Mouse (Mus musculus) kidney, postnatal 36 days (tissue): ENCODE data around the gene 2310034G01Rik.

ENCODE experiments used
- DNase-seq, 2 experiments: peaks; one replicate each; pipeline ENCODE4 v3.0.0; 2021 to 2022; ENCODE audit warnings: mixed read lengths in 2 of 2

2310034G01Rik gene

DNA sequence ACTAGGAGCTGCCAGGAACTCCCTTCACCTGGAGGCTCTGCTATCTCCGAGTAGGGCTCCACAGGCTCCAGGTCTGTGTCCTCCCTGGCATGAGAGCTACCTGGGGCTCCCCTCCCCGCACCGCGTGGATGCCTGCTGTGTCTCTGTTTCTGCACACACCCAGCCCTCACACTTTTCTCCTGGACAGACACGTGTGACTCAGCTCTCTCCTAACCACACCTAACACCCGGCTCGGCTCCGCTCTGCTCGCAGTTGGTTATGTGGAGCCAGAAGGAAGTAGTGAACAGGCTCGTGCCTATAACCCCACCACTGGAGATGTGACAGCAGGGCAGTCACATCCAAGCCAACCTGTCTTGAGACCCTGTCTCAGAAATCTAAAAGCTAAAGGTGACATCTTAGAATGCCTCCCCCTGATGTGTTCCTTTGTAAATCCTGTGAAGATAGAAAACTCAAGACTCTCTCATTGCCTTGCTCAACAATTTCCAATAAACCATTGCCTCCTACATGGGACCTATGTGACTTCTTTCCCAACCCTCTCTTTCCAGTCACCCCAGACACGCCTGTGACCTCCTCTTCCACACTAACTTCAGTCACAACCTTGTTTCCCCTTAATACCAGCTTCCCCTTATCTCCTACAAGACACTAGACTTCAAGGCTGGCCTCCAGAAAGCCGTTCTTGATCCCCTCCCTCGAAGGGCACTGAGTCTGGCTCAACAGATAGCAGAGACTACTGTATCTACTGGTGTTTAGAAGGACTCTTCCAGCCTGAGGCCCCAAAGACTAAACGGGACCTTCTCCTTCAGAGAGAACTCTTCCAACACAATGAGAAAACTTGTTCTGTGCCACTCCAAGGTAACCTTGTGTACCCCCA lies 35.0 kb downstream of the 2310034G01Rik start:
- peak in 1 of 2 experiments; percentile 2 for DNase-seq

DNA sequence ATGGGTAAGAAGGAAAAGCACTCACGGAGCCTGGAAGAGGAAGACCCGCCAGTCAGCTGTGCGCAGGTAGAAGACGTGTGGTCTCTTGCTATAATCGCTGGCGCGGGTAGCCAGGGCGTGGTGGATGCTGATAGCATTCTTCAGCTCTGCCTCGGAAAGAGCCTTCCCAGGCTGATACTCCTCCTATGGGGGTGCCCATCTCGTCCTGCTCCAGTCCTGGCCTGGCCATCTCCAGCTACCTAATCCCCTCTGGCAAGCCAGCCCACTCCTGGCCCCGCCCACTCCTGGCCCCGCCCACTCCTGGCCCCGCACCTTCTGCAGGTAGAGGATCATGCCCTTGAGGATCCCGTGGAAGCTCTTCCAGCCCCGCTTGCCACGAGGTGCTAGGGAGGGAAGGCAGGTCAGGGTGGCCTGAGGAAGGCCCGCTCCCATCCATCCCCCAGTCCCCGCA lies 35.9 kb downstream of the 2310034G01Rik start:
- peak; percentile 20 to 68 for DNase-seq

DNA sequence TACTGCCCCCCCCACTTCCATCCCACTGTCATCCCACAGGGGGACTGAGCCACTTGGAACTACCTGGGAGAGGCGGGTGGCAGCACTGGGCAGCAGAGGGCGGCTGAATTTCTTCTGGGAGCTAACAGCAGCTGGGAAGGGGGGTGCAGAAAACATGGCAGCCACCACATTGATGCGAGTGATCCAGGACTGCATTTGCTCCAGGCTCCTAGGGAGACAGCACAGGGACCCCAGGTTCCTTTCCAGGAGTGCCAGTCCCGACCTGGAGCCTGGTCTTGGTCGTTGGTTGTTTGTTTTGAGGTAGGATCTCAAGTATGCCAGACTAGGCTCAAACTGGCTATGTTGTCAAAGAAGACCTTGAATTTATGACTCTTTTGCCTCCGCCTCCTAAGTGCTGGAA lies 36.5 kb downstream of the 2310034G01Rik start:
- peak in 1 of 2 experiments; percentile 1 for DNase-seq

DNA sequence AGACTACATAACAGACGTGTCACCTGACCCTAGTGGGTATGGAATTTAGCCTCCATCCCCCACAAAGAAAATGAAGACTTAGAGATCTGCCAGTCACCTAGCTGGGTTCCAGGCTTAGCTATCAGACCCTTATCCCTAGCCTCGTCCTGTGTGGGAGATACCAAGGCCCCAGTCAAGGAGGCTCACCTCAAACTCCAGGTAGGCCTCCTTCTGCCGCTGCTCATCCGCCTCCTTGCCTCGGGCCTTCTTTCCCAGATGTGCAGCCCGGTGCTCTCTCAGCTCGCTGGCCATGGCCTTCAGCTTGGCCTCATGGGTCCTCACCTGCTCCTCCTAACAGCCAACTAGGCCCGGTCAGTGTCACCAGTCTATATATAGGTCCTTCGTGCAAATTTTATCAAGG lies 37.0 kb downstream of the 2310034G01Rik start:
- peak in 1 of 2 experiments; percentile 1 for DNase-seq

DNA sequence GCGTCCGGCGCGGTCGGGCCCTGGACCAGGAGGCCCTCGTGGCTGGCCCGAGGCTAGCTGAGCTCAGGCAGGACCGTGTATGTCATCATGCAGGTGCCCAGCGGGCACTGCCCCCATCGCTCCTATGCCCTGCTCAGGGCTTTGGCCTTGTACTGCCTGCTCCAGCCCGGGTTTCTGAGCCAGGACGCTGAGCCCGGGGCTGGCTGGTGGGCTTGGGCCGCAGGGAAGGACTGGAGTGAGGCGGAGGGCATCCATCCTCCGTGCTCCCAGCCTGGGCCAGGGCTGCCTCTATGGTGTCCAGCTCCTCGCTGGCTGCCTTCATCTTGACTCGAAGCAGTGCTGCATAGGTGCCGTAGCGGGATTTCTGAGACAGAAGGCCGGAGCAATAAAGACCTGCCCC lies 37.5 kb downstream of the 2310034G01Rik start:
- peak in 1 of 2 experiments; percentile 0 for DNase-seq

DNA sequence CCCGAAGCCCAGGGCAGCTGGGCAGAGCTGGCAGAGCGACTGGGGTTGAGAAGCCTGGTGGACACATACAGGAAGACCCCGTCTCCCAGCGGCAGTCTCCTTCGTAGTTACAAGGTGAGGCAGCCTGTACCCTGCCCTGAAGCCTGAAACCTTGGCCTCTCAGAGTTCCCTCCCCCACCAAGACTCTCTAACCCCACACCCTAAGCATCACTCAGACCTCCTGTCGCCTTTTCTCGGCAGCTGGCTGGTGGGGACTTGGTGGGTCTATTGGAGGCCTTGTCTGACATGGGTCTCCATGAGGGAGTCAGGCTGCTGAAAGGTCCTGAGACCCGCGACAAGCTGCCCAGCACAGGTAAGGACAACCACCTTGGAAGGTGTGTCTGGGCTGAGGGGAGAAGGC lies 38.8 kb downstream of the 2310034G01Rik start:
- peak in 1 of 2 experiments; percentile 1 for DNase-seq

DNA sequence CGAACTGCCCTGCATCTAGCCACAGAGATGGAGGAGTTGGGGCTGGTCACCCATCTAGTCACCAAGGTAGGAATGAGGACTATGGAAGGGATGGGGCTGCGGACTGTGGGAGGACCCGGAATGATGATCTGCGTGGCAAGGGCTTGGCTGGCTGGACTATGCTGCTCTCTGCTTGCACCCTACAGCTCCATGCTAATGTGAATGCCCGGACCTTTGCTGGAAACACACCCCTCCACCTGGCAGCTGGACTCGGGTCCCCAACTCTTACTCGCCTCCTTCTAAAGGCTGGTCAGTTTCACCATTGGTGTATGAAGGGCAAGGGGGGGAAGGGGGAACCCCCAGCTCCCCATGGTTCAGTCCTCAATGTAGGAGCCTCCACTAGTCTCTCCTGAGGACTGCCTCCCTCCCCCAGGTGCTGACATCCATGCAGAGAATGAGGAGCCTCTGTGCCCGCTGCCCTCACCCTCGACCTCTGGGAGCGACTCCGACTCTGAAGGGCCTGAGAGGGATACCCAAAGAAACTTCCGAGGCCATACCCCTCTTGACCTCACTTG lies 39.7 kb downstream of the 2310034G01Rik start:
- DNase-seq, result peak in 1 of 2 experiments; percentile 2

DNA sequence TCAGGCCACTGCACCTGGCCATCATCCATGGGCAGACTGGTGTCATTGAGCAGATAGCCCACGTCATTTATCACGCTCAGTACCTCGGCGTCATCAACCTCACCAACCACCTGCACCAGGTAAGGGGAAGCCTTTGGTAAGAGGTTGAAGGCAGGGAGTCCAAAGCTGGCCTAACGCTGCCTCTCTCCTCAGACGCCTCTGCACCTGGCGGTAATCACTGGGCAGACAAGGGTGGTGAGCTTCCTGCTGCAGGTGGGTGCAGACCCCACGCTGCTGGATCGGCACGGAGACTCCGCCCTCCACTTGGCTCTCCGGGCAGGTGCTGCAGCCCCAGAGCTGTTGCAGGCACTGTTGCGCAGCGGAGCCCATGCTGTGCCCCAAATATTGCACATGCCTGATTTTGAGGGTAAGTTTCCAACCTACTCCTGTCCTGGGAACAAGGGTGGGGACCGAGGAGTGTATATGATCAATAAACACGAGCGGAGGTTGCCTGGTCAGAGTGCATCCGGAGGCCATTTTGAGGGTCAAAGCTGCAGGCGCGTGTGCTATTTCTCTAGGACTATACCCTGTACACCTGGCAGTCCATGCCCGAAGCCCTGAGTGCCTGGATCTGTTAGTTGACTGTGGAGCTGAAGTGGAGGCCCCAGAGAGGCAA lies 40.3 kb downstream of the 2310034G01Rik start:
- peak in 1 of 2 experiments; percentile 1 for DNase-seq

DNA sequence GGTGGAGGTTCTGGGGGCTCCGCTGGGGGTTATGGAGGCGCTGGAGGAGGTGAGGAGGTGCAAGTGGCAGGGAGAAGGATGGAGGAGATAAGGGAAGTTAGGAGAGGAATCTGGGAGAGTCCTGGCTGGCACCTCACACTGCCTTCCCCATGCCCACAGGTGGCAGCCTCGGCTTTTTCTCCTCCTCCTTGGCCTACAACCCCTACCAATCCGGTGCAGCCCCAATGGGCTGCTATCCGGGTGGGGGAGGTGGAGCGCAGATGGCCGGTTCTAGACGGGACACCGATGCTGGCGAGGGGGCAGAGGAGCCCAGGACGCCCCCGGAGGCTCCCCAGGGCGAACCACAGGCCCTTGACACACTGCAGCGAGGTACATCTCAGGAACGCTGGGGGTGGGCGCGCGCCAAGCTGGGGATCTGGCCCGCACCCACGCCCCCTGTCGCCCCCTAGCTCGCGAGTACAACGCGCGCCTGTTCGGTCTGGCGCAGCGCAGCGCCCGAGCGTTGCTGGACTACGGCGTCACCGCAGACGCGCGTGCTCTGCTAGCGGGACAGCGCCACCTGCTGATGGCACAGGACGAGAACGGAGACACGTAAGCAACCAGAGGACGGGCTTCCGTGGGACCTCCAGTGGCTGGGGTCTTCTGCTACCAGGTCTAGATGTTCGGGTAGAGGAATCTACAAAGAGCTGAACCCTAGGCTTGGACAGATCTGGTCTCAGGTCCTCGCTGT lies 41.2 kb downstream of the 2310034G01Rik start:
- DNase-seq, result peak; percentile 85 to 96

DNA sequence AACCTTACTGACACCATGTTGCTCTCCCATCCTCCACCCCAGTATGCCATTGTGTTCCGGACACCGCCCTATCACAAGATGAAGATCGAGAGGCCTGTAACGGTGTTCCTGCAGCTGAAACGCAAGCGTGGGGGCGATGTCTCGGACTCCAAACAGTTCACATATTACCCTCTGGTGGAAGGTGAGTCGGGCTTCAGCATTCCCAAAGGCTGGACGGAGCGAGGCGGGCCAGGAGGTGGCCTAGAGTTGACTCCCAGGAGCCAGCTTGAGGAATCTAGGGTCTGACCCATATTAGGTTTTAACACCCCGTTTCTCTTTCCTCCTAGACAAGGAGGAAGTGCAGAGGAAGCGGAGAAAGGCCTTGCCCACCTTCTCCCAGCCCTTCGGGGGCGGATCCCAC lies 41.8 kb downstream of the 2310034G01Rik start:
- DNase-seq, result peak in 1 of 2 experiments; percentile 1

DNA sequence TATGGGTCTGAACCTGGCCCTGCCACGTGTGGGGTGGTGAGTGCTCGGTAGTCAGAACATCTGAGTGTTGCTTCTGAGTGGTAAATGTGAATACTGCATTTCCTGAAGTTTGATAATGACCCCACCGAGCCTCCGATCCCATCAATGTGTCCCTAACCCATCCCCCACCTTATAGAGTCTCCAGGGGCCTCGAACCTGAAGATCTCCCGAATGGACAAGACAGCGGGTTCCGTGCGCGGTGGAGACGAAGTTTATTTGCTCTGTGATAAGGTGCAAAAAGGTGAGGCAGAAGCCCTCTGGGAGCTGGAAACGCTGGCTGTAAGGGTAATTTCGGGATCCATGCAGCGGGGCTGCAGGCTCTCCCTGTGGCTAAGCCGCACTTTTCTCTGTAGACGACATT lies 42.3 kb downstream of the 2310034G01Rik start:
- no peak for DNase-seq

DNA sequence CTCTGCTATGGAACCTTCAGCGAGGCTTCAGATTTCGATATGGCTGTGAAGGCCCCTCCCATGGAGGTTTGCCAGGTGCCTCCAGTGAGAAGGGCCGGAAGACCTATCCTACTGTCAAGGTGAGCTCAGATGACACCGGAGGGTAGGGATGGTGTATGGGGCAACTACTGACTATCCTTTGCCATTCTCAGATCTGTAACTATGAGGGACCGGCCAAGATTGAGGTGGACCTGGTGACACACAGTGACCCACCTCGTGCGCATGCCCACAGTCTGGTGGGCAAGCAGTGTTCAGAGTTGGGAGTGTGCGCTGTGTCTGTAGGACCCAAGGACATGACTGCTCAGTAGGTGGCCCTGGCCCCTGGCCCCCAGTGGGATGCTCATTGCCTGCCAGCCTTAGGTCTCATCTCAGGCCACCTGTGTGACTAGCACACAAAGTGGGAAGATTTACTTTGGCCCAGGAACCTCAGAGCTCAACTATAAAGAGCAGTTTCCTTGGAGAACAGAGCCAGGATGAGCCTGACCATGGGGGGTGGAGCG lies 43.3 kb downstream of the 2310034G01Rik start:
- peak in 1 of 2 experiments; percentile 1 for DNase-seq

DNA sequence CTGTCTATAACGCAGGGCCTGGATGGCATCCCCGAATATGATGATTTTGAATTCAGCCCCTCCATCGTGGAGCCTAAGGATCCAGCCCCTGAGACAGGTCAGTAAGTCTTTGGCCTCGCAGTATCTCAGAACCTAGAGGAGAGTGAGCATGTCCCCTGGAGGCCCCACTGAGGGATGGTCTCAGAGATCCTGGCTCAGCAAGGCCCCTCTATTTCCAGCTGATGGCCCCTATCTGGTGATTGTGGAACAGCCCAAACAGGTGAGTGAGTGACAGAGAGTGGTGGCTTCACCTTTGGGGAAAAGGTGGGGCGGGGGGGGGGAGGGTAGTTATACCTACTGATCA lies 43.9 kb downstream of the 2310034G01Rik start:
- no peak for DNase-seq

DNA sequence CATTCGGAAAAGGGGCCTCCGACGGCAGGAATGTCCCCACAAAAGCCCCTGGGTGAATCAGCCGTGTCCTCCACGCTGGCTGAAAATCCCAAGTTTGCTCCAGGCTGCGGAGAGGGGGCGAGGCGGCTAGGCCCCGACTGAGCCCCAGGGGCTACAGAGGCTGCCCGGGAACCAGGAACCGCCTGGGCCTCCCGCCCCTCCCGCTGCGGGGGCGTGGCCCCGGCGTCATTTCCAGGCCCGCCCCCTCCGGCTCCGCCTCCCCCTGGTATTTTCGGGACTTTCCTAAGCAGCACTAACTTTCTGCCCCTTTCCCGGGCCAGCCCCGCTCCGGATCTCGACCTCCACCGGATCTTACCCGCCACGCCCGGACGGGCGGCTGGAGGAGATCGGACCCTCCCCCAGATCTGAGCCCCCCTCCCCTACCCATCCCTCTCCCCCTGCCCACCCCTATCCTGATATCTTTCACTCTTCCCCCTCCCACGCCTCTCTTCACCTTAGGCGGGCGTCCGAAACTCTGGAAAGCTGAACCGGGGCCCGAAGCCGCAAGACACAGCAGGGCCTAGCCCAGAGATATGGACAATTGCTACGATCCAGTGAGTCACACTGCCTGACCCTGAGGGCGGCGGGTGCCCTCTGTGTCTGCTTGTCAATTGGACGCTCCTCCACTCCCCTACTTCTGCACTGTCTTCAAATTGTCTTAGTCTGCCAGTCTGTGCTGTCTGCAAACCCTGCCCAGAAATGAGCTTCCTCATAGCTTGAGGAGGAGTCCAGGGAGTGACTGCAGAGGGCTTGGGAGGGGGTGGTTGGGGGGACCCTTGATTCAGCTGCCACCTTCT lies 44.5 kb downstream of the 2310034G01Rik start:
- peak; percentile 91 to 95 for DNase-seq

DNA sequence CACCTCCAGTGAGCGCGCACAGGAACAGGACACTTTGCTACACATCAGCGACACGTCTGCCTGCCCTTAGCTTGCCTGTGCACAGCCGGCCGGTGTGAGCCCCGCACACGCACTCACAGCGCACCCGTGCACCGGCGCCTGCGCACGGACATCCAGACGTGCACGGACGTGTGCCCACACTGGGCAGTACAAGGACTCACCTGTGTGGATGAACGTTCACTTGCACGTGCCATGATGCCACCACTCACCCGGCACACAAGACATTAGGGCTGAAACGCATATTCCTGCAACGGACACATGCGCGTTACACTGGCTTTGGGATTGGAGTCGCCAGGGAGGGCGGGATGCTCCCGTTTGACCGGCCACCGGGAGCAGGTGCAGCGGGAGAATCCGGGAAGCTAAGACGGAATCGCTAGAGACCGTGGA lies 45.2 kb downstream of the 2310034G01Rik start:
- DNase-seq, result peak in 1 of 2 experiments; percentile 49

DNA sequence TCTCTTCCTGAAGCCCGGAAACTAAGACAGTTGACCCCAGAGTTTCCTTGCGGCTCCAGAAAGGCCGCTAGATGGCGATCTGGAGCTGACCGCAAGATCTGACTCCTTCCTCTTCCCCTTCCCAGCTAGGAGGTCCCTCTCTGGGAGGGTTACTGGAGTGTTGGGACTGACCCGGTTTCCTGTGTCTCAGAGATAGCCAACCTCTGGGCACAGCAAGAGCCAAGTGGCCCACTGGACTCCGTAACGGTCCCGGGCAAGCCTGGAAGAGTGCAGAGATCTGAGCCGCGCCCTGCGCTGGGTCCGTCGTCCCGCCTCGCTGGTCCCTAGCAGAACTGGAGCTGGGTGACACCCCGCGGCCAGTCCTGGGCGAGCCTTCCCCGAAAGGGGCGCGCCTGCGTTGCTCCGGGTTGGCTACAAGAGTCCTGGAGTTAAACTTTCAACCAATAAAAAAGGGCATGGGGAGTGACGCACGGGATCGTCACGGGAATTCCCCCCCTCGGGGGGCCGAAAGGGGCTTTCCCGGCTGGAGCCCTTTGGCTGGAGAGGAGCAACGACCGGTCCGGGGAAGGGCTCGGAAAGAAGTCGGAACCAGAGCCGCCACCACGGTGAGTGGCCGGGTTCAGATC lies 45.8 kb downstream of the 2310034G01Rik start, which contains the start of gene Nfkb2:
Nfkb2 (plus strand) TSS at position 105 of the 626 bp plus-strand sequence.
- peak; percentile 95 to 97 for DNase-seq

DNA sequence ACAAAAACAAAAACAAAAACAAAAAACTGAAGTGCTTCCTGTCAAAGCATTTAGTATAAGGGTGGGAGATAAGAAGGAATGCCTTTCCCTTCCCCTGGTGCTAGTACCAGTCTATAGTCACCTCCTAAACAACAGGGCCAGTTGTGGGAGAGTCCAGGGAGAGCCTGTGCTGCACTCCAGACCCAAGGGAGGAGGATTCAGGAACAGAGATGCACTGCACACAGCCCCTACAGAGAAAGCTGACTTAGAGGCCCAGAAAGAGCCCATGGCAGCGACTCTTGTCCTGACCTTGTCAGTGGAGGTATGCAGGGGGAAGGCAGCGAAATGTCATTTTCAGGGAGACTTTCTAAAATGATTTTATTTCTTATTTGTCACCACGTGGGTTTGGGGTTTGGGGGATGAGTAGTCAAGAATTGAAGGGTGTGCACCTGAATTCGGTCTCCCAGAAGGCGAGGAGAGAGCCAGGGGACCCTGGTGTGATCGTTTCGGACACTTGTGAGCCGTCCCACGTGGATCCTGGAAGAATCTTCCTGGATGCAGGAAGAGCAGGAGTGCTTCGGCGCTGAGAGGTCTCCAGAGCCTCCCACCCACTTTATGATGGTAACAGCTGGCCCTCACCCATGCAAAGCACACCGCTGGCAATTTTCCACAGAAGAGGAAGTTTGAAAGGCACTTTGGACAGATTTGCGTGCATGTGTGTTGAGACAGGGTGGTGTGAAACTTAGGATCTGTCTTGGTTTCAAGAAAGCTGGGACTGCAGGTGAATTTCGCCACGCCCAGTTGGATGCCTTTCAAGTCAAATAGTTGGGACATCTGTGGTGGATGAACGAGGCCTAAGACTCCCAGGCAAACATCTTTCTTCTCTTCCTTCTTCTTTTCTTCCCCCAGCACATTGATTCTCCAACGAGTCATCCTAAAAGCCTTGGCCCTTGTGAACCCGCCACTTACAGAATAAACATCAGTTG lies 46.6 kb downstream of the 2310034G01Rik start:
- DNase-seq, result no peak

DNA sequence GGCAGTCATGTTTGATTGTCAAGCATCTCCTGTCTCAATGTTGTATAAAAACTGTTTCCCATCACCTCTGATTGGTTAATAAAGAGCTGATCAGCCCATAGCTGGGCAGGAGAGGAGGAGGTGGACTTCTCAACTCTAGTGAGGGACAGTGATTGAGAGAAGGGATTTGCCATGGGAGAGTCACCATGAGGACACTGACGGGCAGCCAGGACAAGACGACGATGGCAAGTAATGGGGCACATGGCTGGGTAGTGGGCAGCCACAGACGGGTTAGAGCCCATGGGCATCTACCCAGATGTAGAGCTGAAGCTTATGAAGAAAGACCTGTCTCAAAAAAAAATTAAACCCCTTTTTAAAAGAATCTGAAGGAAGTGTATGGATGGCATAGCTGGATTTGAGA lies 47.6 kb downstream of the 2310034G01Rik start:
- no peak for DNase-seq

DNA sequence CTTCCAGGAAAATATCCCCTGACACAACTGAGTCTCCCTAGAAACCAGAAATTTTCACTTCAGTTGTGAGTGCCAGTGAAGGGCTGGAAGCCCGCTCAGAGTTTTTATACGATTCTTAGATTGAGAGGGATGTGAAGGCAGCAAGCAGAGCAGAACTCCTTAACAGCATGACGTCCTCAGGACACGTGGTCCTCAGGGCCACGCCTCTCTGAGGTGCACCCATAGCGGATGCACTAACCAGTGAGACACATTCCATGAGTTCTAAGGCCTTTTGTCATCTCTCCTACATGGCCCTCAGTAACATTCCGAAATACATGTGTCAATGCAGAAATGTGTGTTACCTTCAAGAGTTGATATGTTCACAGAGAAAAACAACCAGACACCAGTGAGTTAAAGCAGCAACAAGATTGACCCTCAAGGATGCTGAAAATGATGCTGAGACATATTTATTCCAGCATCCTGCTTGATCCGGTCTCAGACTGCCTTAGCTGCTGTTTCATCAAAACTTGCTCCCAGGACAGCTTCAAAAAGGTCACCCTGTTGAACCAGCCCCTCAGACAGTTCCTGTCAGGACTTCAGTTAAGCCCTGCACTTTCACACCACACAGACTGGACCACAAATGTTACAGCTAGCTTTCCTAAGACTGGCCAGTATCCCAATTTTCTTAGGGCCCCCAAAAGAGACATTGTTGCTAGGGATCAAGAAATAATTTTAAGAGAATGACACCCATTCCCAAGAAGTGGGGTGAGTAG lies 49.6 kb downstream of the 2310034G01Rik start:
- DNase-seq, result no peak
